Mouse (Mus musculus) duodenum, adult 2 months (tissue): ENCODE data around the gene Zdhhc22. TPM values are rescaled to one million over a fixed set of nuclear protein-coding genes. Genes with fewer than 3 reads are reported as not detected.

Source experiments
- polyA plus RNA-seq: library from polyadenylated mRNA; depleted of rRNA; stranded (reverse); fragments of >200 nt; gene quantifications from 2 replicates; pipeline ENCODE4 v1.2.3, GENCODE M21; 2012; ENCODE audit warnings: low replicate concordance; rRNA removed

Zdhhc22 gene
- polyA plus RNA-seq: not detected in 2 replicates

GRCm38 (mm10) chr12:86989890-86990754 is at the start of gene Zdhhc22:
Gene Zdhhc22, minus strand, starts transcription at chr12:86990430.

GRCm38 (mm10) chr12:87021040-87021439 is 30.8 kb upstream of the Zdhhc22 start, which contains the start of gene Tmem63c:
Gene Tmem63c, plus strand, starts transcription at chr12:87021340.

DNA sequence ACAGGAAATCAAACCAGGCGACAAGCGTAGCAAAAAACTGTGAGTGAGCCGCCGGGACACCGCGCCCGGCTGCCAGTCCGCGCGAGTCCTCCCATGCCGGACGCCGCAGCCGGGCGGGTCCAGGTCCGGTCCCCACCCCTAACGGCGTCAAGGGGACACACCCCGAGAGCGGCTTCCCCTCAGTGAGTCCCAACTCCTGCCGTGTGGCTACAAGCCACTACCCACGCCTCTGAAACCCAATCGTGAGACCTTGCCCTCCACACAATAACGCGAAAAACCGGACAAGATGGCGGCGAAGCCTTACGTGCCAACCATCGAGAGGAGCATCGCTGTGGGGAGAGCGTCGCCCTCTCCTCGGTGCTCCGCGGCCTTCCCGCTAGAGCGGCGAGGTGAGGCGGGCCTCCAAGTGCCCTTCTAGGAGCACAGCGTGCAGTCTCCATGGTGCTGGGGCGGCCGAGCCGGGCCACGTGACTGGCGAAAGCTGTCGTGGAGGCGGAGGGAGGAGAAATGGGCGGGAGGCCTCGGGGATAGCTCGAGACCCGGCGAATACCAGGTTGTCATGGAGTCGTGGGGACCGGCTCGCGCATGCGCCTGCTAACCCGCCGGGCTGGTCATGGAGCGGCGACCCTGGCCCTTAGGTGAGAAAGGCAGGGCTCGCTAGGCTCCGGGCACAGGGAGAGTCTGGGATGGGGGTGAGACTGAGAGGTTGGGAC is 43.2 kb downstream of the Zdhhc22 start, which contains the start of gene Cipc:
Gene Cipc (plus strand): TSS at position 182 of the 713 bp plus-strand sequence.

Other genes with a start within 250 kb of the Zdhhc22 start
- 20.6 and 25.6 TPM in 2 replicates for gene Irf2bpl, start 105.6 kb downstream of the Zdhhc22 start, polyA plus RNA-seq
- gene Cipc, start 43.4 kb downstream of the Zdhhc22 start, polyA plus RNA-seq: 14.6 and 21.0 TPM in 2 replicates
- gene Tmem63c, start 30.9 kb upstream of the Zdhhc22 start, polyA plus RNA-seq: 0.09 and 0.28 TPM in 2 replicates
- 3.3 and 3.7 TPM in 2 replicates for gene Ngb, start 112.1 kb upstream of the Zdhhc22 start, polyA plus RNA-seq
- 31.7 and 33.0 TPM in 2 replicates for gene Gstz1, start 156.7 kb upstream of the Zdhhc22 start, polyA plus RNA-seq
- 4.8 and 7.1 TPM in 2 replicates for gene Pomt2, start 157.5 kb upstream of the Zdhhc22 start, polyA plus RNA-seq
- gene Samd15, start 209.3 kb upstream of the Zdhhc22 start, polyA plus RNA-seq: not detected in 2 replicates
- gene Tmed8, start 210.0 kb upstream of the Zdhhc22 start, polyA plus RNA-seq: 0.31 and 0.55 TPM in 2 replicates
- 0.08 and 0.82 TPM in 2 replicates for gene Noxred1, start 248.3 kb upstream of the Zdhhc22 start, polyA plus RNA-seq